Mouse (Mus musculus) spleen, postnatal 4 days (tissue): Measurements from ENCODE around the gene Mpped2.

Experiments
- DNase-seq, 2 experiments: peaks; one replicate each; pipeline ENCODE4 v3.0.0; 2022; ENCODE audit warnings: low spot score in 2 of 2

Mpped2 gene

GRCm38 (mm10) chr2:106855623-106856350 is 162.7 kb downstream of the Mpped2 start:
- DNase-seq, result no peak

- no peak for DNase-seq
These were observed 163.4 kb downstream of the Mpped2 start for GRCm38 (mm10) chr2:106856361-106856961.

- no peak for DNase-seq
These were observed 164.2 kb downstream of the Mpped2 start for GRCm38 (mm10) chr2:106857258-106857657.

- no peak for DNase-seq
These were observed 164.6 kb downstream of the Mpped2 start for GRCm38 (mm10) chr2:106857711-106858110.

GRCm38 (mm10) chr2:106860856-106861679 is 168.0 kb downstream of the Mpped2 start:
- DNase-seq, result no peak

GRCm38 (mm10) chr2:106863050-106863653 is 170.1 kb downstream of the Mpped2 start:
- no peak for DNase-seq

GRCm38 (mm10) chr2:106865148-106865786 is 172.2 kb downstream of the Mpped2 start:
- no peak for DNase-seq

GRCm38 (mm10) chr2:106866303-106866702 is 173.2 kb downstream of the Mpped2 start:
- no peak for DNase-seq

GRCm38 (mm10) chr2:106870886-106871285 is 177.8 kb downstream of the Mpped2 start:
- no peak for DNase-seq

GRCm38 (mm10) chr2:106873166-106873565 is 180.1 kb downstream of the Mpped2 start:
- DNase-seq, result no peak

- DNase-seq, result no peak
These were observed 190.3 kb downstream of the Mpped2 start for GRCm38 (mm10) chr2:106883390-106883789.

GRCm38 (mm10) chr2:106888174-106888573 is 195.1 kb downstream of the Mpped2 start:
- no peak for DNase-seq

GRCm38 (mm10) chr2:106889297-106890000 is 196.4 kb downstream of the Mpped2 start:
- no peak for DNase-seq

GRCm38 (mm10) chr2:106893376-106893775 is 200.3 kb downstream of the Mpped2 start:
- no peak for DNase-seq

- no peak for DNase-seq
These were observed 202.4 kb downstream of the Mpped2 start for GRCm38 (mm10) chr2:106895326-106896023.

GRCm38 (mm10) chr2:106896024-106896384 is 202.9 kb downstream of the Mpped2 start:
- no peak for DNase-seq

- no peak for DNase-seq
These were observed 218.9 kb downstream of the Mpped2 start for GRCm38 (mm10) chr2:106911951-106912480.
